Mouse (Mus musculus) ES-E14 (cell line): ENCODE data around the gene Dlgap4. TPM values are rescaled to one million over a fixed set of nuclear protein-coding genes. Genes with fewer than 3 reads are reported as not detected.

ENCODE experiments used
- DNase-seq: peaks from one replicate; pipeline ENCODE4 v3.0.0-alpha.2; 2013; ENCODE audit warnings: low read depth, low spot score
- H3K27ac ChIP-seq: 2 replicates; pipeline ENCODE4 v1.5.1; 2012; ENCODE audit warnings: low read depth, mild to moderate bottlenecking, low read length, moderate library complexity, mixed read lengths; ENCODE audit not compliant: poor library complexity, insufficient read depth, severe bottlenecking
- H3K36me3 ChIP-seq: 2 replicates; pipeline ENCODE4 v1.6.1; 2012; ENCODE audit warnings: mild to moderate bottlenecking, low read length, moderate library complexity, mixed read lengths; ENCODE audit not compliant: control insufficient read depth, poor library complexity, insufficient read depth, severe bottlenecking
- H3K4me1 ChIP-seq, 2 experiments: fragments of 150-350 bp in 1 of 2; sonication (generic) in 1 of 2; 2 replicates each; pipeline ENCODE4 v1.6.1; 2012; ENCODE audit warnings: low read length in 2 of 2, mild to moderate bottlenecking in 1 of 2, mixed read lengths in 1 of 2; ENCODE audit not compliant: control insufficient read depth in 2 of 2, insufficient read depth in 2 of 2, poor library complexity in 1 of 2
- H3K4me3 ChIP-seq, 2 experiments: fragments of 150-350 bp in 1 of 2; sonication (generic) in 1 of 2; 2 replicates each; pipeline ENCODE4 v1.5.1; 2012; ENCODE audit warnings: low read length in 2 of 2, low read depth in 1 of 2, mild to moderate bottlenecking in 1 of 2, mixed read lengths in 1 of 2; ENCODE audit not compliant: insufficient read depth in 1 of 2, poor library complexity in 1 of 2, severe bottlenecking in 1 of 2
- H3K9ac ChIP-seq: 2 replicates; pipeline ENCODE4 v1.6.1; 2012; ENCODE audit warnings: low read depth, mild to moderate bottlenecking, low read length, mixed read lengths; ENCODE audit not compliant: poor library complexity, insufficient read depth, severe bottlenecking
- H3K9me3 ChIP-seq: fragments of 150-350 bp; sonication (generic); 2 replicates; pipeline ENCODE4 v1.6.1; 2012; ENCODE audit warnings: low read depth, mild to moderate bottlenecking, low read length; ENCODE audit not compliant: control insufficient read depth, insufficient read depth
- CHD2 ChIP-seq: IDR thresholded peaks from 2 replicates; pipeline ENCODE4 v1.6.1; 2014; ENCODE audit warnings: mild to moderate bottlenecking, low read depth, low read length, inconsistent platforms
- HCFC1 ChIP-seq: IDR thresholded peaks from 2 replicates; pipeline ENCODE4 v1.6.1; 2012; ENCODE audit warnings: low read length, inconsistent platforms, borderline replicate concordance; ENCODE audit not compliant: insufficient read depth
- MAFK ChIP-seq: IDR thresholded peaks from 2 replicates; pipeline ENCODE4 v1.6.1; 2014; ENCODE audit warnings: mild to moderate bottlenecking, low read depth, low read length, inconsistent platforms; ENCODE audit not compliant: insufficient read depth
- ZC3H11A ChIP-seq: IDR thresholded peaks from 2 replicates; pipeline ENCODE4 v1.6.1; 2012; ENCODE audit warnings: low read depth, mild to moderate bottlenecking, inconsistent platforms, low read length, borderline replicate concordance
- ZNF384 ChIP-seq: IDR thresholded peaks from 2 replicates; pipeline ENCODE4 v1.6.1; 2012; ENCODE audit warnings: low read depth, low read length, inconsistent platforms
- in situ Hi-C, 2 experiments: fragments of 600-800 bp; cut with MboI; formaldehyde crosslinking; loops; one replicate each; pipeline ENCODE4 v1.15.1; 2025; ENCODE audit warnings: low sequenced_read_pairs in 2 of 2, inconsistent platforms in 1 of 2; ENCODE audit not compliant: unreplicated experiment in 2 of 2
- total RNA-seq: library from RNA; depleted of rRNA; stranded (reverse); fragments of 300-350 nt; gene quantifications from 2 replicates; pipeline ENCODE4 v1.2.3, GENCODE M21; 2012

The Dlgap4 gene
- total RNA-seq, 1 experiment: 28.8 TPM

DNA sequence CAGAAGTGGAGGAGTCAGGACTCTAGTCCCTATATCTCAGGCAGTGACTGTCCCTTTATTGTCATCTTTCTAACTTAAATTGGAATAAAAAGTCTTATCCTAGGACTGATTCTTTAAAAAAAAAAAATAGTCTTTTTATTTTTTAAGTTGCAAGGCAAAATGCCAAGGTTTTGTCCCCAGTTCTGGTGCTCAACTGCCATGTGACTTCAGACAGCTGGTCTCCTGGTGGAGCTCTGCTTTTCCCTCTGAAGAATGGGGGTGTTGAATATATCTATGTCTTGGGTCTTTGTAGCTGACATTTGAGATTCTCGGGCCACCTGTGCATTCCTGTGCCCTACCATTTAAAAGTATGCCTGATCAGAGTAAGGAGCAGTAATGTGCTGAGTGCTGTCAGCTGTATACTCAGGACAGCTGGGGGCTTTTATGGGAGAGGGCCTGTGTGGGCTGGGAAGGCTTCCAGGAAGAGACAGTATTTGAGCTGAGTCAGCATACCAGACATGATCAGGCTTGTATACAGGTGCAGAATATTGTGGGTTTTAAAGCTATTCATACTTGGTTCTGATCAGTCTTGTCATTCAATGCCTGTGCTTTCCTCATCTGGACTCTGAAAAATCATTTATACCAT lies 110.5 kb downstream of the Dlgap4 start:
- Histone ChIP-seq H3K36me3 (no peaks in the 10 kb centered on the region; the same call in 1 of the 2 replicates), H3K4me3 (no peak overlapping the region), H3K9me3 (no peaks in the 10 kb centered on the region), H3K4me1 (peaks cover 11 to 25% of the 10 kb centered on the region in 2 experiments), H3K9ac (no peak overlapping the region), H3K27ac (no peak overlapping the region)
- in situ Hi-C loops: loop anchor here in 1 of 2 experiments (25.0 kb wide), 1 partner anchor 187 kb away; the partner anchor contains the start of gene Aar2
- TF ChIP-seq ZNF384 (no peak), CHD2 (no peak), HCFC1 (no peak), MAFK (peak; percentile 95), ZC3H11A (no peak)
- DNase-seq: no peak

DNA sequence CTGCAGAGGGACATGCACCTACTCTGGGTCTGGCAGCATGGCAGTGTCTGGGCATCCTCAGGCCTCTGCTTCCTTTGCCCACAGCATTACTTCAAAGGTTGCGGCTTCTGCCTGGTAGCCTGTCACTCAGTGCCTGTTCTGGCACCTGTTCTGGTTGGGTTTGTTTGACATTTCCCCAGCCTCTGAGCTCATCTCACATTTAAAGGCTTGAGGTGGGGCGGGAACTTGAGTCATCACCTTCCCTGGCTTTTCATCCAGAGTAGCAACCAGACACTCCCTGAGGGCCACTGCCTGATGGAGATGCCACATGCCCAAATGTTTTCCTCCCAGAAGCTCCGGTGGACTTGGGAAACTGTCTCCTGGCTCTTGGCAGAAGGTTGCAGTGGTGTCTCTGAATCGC lies 111.4 kb downstream of the Dlgap4 start:
- H3K4me3 ChIP-seq: no peak overlapping the region
- H3K36me3 ChIP-seq: no peaks in the 10 kb centered on the region; the same call in 1 of the 2 replicates
- no peak for TF ChIP-seq HCFC1
- no peak for TF ChIP-seq CHD2
- no peak for TF ChIP-seq ZC3H11A
- TF ChIP-seq MAFK: no peak
- TF ChIP-seq ZNF384: no peak
- H3K4me1 ChIP-seq: peaks cover 13 to 27% of the 10 kb centered on the region in 2 experiments
- no peaks in the 10 kb centered on the region for H3K9me3 ChIP-seq
- H3K27ac ChIP-seq: no peak overlapping the region
- in situ Hi-C loops: loop anchor here in 1 of 2 experiments (25.0 kb wide), 1 partner anchor 188 kb away; the partner anchor contains the start of gene Aar2
- no peak for DNase-seq
- H3K9ac ChIP-seq: no peak overlapping the region

- H3K36me3 ChIP-seq: no peaks in the 10 kb centered on the region; the same call in 1 of the 2 replicates
- peaks cover 9 to 31% of the 10 kb centered on the region in 2 experiments; a peak in 3 of 4 replicates for H3K4me1 ChIP-seq
- no peak overlapping the region; a peak in 1 of 4 replicates for H3K4me3 ChIP-seq
- in situ Hi-C loops: no loop called here
- no peak for DNase-seq
- no peaks in the 10 kb centered on the region for H3K9me3 ChIP-seq
- H3K27ac ChIP-seq: peak overlapping the region; percentile 51
- no peak for TF ChIP-seq CHD2
- no peak for TF ChIP-seq ZNF384
- TF ChIP-seq ZC3H11A: no peak
- TF ChIP-seq HCFC1: no peak
- TF ChIP-seq MAFK: no peak
- H3K9ac ChIP-seq: no peak overlapping the region
Measured at GRCm38 (mm10) chr2:156726344-156726743, 112.8 kb downstream of the Dlgap4 start.

- Histone ChIP-seq H3K4me3 (no peak overlapping the region), H3K4me1 (peaks cover 9 to 31% of the 10 kb centered on the region in 2 experiments; a peak in 3 of 4 replicates)
- in situ Hi-C loops: no loop called here
Measured at GRCm38 (mm10) chr2:156726878-156727277, 113.4 kb downstream of the Dlgap4 start.

More at GRCm38 (mm10) chr2:156726878-156727277, 113.4 kb downstream of the Dlgap4 start:
- Histone ChIP-seq H3K9me3 (no peaks in the 10 kb centered on the region), H3K27ac (peak overlapping the region; percentile 51), H3K9ac (no peak overlapping the region; the same call in 1 of the 2 replicates), H3K36me3 (no peaks in the 10 kb centered on the region; the same call in 1 of the 2 replicates)
- no peak for DNase-seq
- TF ChIP-seq MAFK (no peak), CHD2 (no peak), ZC3H11A (no peak), ZNF384 (no peak), HCFC1 (no peak)
